Mouse (Mus musculus) heart, embryonic 16.5 days (tissue): Measurements from ENCODE around the gene 8030411F24Rik. TPM values are rescaled to one million over a fixed set of nuclear protein-coding genes. Genes with fewer than 3 reads are reported as not detected.
A peak's percentile ranks its signal among the peaks of the same experiment; 100 is the strongest.
"Not testable (repeated sequence)": the region's sequence is repeated elsewhere in the genome, so short reads cannot be mapped to it uniquely, and the experiment has no call there.

Source experiments
- ATAC-seq: fragments of 200-750 bp; cut with Nextera tagmentation; replicated peaks from 2 replicates; pipeline ENCODE4 v1.8.0; 2017; ENCODE audit warnings: moderate number of reproducible peaks; ENCODE audit not compliant: insufficient read depth, low FRiP score; ENCODE audit errors: extremely low read depth
- H3K27ac ChIP-seq: fragments of 300-500 bp; sonication (generic); 2 replicates; pipeline ENCODE4 v1.5.1; 2014; ENCODE audit warnings: mild to moderate bottlenecking, low read length, control low read depth, moderate library complexity
- H3K27me3 ChIP-seq: fragments of 300-500 bp; sonication (generic); 2 replicates; pipeline ENCODE4 v1.6.1; 2014; ENCODE audit warnings: low read length, mixed read lengths; ENCODE audit not compliant: control insufficient read depth, insufficient read depth
- H3K36me3 ChIP-seq: fragments of 300-500 bp; sonication (generic); 2 replicates; pipeline ENCODE4 v1.6.1; 2014; ENCODE audit not compliant: control insufficient read depth, insufficient read depth
- H3K4me1 ChIP-seq: fragments of 300-500 bp; sonication (generic); 2 replicates; pipeline ENCODE4 v1.6.1; 2014; ENCODE audit warnings: low read length, mixed read lengths; ENCODE audit not compliant: control insufficient read depth, insufficient read depth
- H3K4me2 ChIP-seq: fragments of 300-500 bp; sonication (generic); 2 replicates; pipeline ENCODE4 v1.6.1; 2014; ENCODE audit warnings: low read depth, mild to moderate bottlenecking, control low read depth, low read length
- H3K4me3 ChIP-seq: fragments of 300-500 bp; sonication (generic); 2 replicates; pipeline ENCODE4 v1.5.1; 2014; ENCODE audit warnings: mild to moderate bottlenecking, control low read depth, low read length
- H3K9ac ChIP-seq: fragments of 300-500 bp; sonication (generic); 2 replicates; pipeline ENCODE4 v1.6.1; 2014; ENCODE audit warnings: low read length, control low read depth
- H3K9me3 ChIP-seq: fragments of 300-500 bp; sonication (generic); replicated peaks from 2 replicates; pipeline ENCODE4 v1.6.1; 2016; ENCODE audit warnings: low read length; ENCODE audit not compliant: control insufficient read depth
- WGBS: fragments of 180-500 bp; shearing (Covaris S2); extraction: QIAGEN DNeasy Blood & Tissue Kit; methylation state at CpG from one replicate; pipeline ENCODE4 v1.1.7; 2014; 5-methylcytosine and 5-hydroxymethylcytosine counted together
- polyA plus RNA-seq: library from polyadenylated mRNA; unstranded; fragments of >200 nt; fragmentation: Nextera tagmentation; extraction: Ambion mirVana; gene quantifications from 2 replicates; pipeline ENCODE4 v1.2.1, GENCODE M21; 2015

Gene 8030411F24Rik
- polyA plus RNA-seq, 1 experiment from 2014 or later = not detected

DNA sequence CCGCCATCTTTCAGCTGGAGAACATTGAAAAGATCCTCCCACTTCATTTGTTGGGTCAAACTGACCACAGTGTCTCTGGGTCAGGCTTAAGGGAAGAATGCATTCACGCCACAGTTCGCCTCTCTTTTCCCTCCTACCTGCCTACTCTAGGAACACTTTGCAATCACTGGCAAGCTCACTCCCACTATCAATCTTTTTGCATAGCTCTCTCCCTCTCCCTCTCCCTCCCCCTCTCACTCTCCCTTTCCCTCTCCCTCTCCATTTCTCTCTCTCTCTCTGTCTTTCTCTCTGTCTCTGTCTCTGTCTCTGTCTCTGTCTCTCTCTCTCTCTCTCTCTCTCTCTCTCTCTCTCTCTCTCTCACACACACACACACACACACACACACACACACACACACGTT lies 10.4 kb upstream of the 8030411F24Rik start, which contains the start of gene Cst11:
TSS of gene Cst11 (minus strand) at position 101 of the 400 bp plus-strand sequence.
- H3K4me2 ChIP-seq, ATAC-seq, H3K36me3 ChIP-seq, H3K27ac ChIP-seq, H3K9ac ChIP-seq, H3K4me1 ChIP-seq, H3K9me3 ChIP-seq, H3K4me3 ChIP-seq, H3K27me3 ChIP-seq: not testable (repeated sequence)
- WGBS = 81% methylated on average over 4 of the region's 4 CpGs

DNA sequence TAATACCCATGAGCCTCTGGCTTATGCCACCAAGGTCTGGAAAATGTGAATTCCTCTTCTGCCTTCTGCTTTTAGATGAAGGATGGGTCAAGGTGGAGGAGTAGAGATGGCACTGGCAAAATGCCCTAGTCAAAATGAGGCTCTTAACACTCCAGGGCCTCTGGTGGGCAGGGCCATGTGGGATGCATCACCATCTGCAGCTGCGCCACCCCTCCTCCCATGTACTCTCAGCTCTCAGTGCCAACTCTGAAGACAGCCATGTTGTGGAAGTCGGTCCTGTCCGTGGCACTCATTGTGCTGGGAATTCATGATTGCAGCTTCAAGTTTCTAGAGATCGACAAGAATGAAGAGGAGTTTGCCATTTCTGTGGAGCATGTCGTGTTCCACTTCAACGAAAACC lies 7.3 kb downstream of the 8030411F24Rik start, which contains the start of gene Cst12:
TSS of gene Cst12 (plus strand) at position 220 of the 400 bp plus-strand sequence.
- H3K4me1 ChIP-seq = no peaks in the 10 kb centered on the region
- H3K4me3 ChIP-seq = no peak within 1 kb of the TSS
- no peak within 1 kb of the TSS for H3K27ac ChIP-seq
- H3K4me2 ChIP-seq = no peak within 1 kb of the TSS
- ATAC-seq = no peak
- 88% methylated on average over 6 of the region's 6 CpGs for WGBS
- H3K9ac ChIP-seq = no peak within 1 kb of the TSS
- no peaks in the 10 kb centered on the region for H3K27me3 ChIP-seq
- no peaks in the 10 kb centered on the region for H3K9me3 ChIP-seq
- no peaks in the 10 kb centered on the region for H3K36me3 ChIP-seq

- Histone ChIP-seq H3K4me3 (no peak within 1 kb of the TSS), H3K36me3 (no peaks in the 10 kb centered on the region), H3K27ac (no peak within 1 kb of the TSS), H3K27me3 (no peaks in the 10 kb centered on the region), H3K9ac (no peak within 1 kb of the TSS), H3K4me1 (peaks cover 9% of the 10 kb centered on the region; the same call in 1 of the 2 replicates), H3K4me2 (no peak within 1 kb of the TSS), H3K9me3 (no peaks in the 10 kb centered on the region)
- no peak for ATAC-seq
- WGBS = 75% methylated on average over 1 of the region's 1 CpGs
Measured at GRCm38 (mm10) chr2:148798485-148798884, 16.7 kb downstream of the 8030411F24Rik start, which contains the start of gene Cst8. Gene Cst8 (plus strand): TSS chr2:148798785.

DNA sequence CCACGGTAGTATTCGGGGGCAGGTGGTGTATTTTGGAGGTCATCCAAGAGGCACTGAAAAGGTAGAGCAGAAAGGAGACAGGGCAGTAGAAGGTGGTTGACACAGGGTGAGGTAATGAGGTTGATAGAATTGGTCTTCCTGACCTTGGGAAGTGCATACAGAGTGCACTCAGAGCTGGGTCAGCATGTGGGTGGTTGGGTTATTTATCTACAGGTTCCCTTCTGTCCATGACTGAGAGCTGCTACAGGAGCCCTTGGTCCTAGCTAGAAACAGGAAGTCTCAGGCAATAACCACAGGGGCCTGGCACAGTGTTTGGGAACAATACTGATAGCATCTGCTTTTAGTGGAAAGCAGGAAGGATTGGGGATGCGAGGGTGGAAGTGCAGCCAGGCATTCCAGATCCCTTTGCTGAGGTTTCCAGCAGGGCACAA lies 19.7 kb downstream of the 8030411F24Rik start:
- H3K4me3 ChIP-seq = no peak overlapping the region
- no peak overlapping the region for H3K27ac ChIP-seq
- no peaks in the 10 kb centered on the region for H3K36me3 ChIP-seq
- peaks cover 9% of the 10 kb centered on the region; the same call in 1 of the 2 replicates for H3K4me1 ChIP-seq
- 26% methylated on average over 3 of the region's 3 CpGs for WGBS
- no peaks in the 10 kb centered on the region for H3K27me3 ChIP-seq
- peak; percentile 41; the same call in 1 of the 2 replicates for ATAC-seq
- H3K9ac ChIP-seq = no peak overlapping the region
- no peaks in the 10 kb centered on the region for H3K9me3 ChIP-seq
- H3K4me2 ChIP-seq = no peak overlapping the region

DNA sequence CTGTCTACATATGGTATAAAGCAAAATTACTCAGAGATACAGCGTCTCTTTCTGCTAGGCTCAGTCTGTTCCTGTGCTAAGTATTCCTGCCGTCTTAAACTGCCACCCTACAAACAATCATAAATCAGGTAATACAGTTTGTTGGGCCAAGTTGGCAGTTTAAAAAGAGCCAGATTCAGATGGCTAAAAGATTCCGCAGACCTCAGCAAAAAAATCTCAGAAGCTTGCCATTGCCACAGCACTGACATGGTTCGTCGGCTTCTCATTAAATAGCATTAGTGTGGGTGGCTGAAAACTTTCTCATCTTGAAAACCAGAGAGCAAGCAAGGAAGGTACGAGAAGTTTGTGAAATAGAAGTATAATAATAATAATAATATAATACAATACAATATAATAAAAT lies 24.9 kb downstream of the 8030411F24Rik start:
- Histone ChIP-seq H3K4me2 (no peak overlapping the region), H3K4me1 (peaks cover 1% of the 10 kb centered on the region; the same call in 1 of the 2 replicates), H3K9me3 (no peaks in the 10 kb centered on the region), H3K4me3 (no peak overlapping the region), H3K36me3 (no peaks in the 10 kb centered on the region), H3K27me3 (no peaks in the 10 kb centered on the region), H3K27ac (no peak overlapping the region), H3K9ac (no peak overlapping the region)
- no peak for ATAC-seq
- 72% methylated on average over 6 of the region's 6 CpGs for WGBS

DNA sequence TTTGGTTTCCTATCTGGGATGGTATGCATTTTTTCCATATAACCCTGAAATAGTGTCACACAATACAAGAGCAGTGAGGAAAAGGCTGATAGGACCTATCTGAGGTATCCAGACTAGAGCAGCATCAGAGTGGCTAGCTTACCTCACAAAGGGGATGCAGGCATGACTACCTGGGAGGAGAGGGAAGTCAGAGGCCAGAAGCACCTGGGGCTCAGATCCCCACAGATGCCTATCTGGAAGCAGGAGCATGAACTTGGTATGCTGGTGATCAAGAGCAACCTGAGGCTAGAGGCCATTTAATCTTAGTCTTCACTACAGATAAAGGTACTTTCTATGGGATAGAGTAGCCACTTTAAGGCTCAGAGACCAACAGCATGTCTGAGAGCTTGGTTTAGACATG lies 38.1 kb downstream of the 8030411F24Rik start, which contains the start of gene Cst13:
TSS of gene Cst13 (plus strand) at position 173 of the 400 bp plus-strand sequence.
- Histone ChIP-seq H3K9ac (no peak within 1 kb of the TSS), H3K9me3 (no peaks in the 10 kb centered on the region), H3K4me3 (no peak within 1 kb of the TSS), H3K4me2 (no peak within 1 kb of the TSS), H3K36me3 (no peaks in the 10 kb centered on the region), H3K27ac (no peak within 1 kb of the TSS), H3K27me3 (no peaks in the 10 kb centered on the region), H3K4me1 (no peaks in the 10 kb centered on the region)
- no peak for ATAC-seq

GRCm38 (mm10) chr2:148825986-148826385 lies 44.2 kb downstream of the 8030411F24Rik start:
- WGBS = 43% methylated on average over 1 of the region's 1 CpGs

GRCm38 (mm10) chr2:148834912-148835311 lies 53.1 kb downstream of the 8030411F24Rik start, which contains the start of gene Cst9:
Gene Cst9 (plus strand): TSS chr2:148835147.
- Histone ChIP-seq H3K4me2 (no peak within 1 kb of the TSS), H3K9me3 (no peaks in the 10 kb centered on the region), H3K27me3 (no peaks in the 10 kb centered on the region), H3K4me1 (no peaks in the 10 kb centered on the region), H3K36me3 (no peaks in the 10 kb centered on the region), H3K4me3 (no peak within 1 kb of the TSS), H3K9ac (no peak within 1 kb of the TSS), H3K27ac (no peak within 1 kb of the TSS)
- no peak for ATAC-seq
- WGBS = 55% methylated on average over 4 of the region's 4 CpGs

More at GRCm38 (mm10) chr2:148825986-148826385, 44.2 kb downstream of the 8030411F24Rik start:
- Histone ChIP-seq H3K9ac (no peak overlapping the region), H3K4me2 (no peak overlapping the region), H3K9me3 (no peaks in the 10 kb centered on the region), H3K27me3 (no peaks in the 10 kb centered on the region), H3K27ac (no peak overlapping the region), H3K4me3 (no peak overlapping the region), H3K36me3 (no peaks in the 10 kb centered on the region), H3K4me1 (no peaks in the 10 kb centered on the region)
- no peak for ATAC-seq
